Mouse (Mus musculus) midbrain, embryonic 11.5 days (tissue): Measurements from ENCODE around the gene Rack1. TPM values are rescaled to one million over a fixed set of nuclear protein-coding genes. Genes with fewer than 3 reads are reported as not detected.
"Not testable (repeated sequence)": the region's sequence is repeated elsewhere in the genome, so short reads cannot be mapped to it uniquely, and the experiment has no call there.

Experiments
- ATAC-seq: fragments of 200-750 bp; cut with Nextera tagmentation; 2 replicates; pipeline ENCODE4 v1.8.0; 2017; ENCODE audit warnings: moderate TSS enrichment, moderate library complexity; ENCODE audit not compliant: low FRiP score
- DNase-seq: peaks from one replicate; pipeline ENCODE4 v3.0.0; 2015; ENCODE audit warnings: low spot score; ENCODE audit errors: missing footprints
- H3K27ac ChIP-seq: fragments of 300-500 bp; sonication (generic); 2 replicates; pipeline ENCODE4 v1.5.1; 2014; ENCODE audit warnings: low read depth, low read length
- H3K27me3 ChIP-seq: fragments of 300-500 bp; sonication (generic); 2 replicates; pipeline ENCODE4 v1.6.1; 2014; ENCODE audit warnings: mild to moderate bottlenecking, low read length, moderate library complexity, mixed read lengths; ENCODE audit not compliant: control insufficient read depth, insufficient read depth
- H3K36me3 ChIP-seq: fragments of 300-500 bp; sonication (generic); 2 replicates; pipeline ENCODE4 v1.6.1; 2014; ENCODE audit warnings: mild to moderate bottlenecking, low read length, moderate library complexity, mixed read lengths; ENCODE audit not compliant: control insufficient read depth, insufficient read depth
- H3K4me1 ChIP-seq: fragments of 300-500 bp; sonication (generic); 2 replicates; pipeline ENCODE4 v1.6.1; 2014; ENCODE audit warnings: low read length; ENCODE audit not compliant: control insufficient read depth, insufficient read depth
- H3K4me2 ChIP-seq: fragments of 300-500 bp; sonication (generic); 2 replicates; pipeline ENCODE4 v1.6.1; 2014; ENCODE audit warnings: mild to moderate bottlenecking, moderate library complexity
- H3K4me3 ChIP-seq: fragments of 300-500 bp; sonication (generic); 2 replicates; pipeline ENCODE4 v1.5.1; 2014; ENCODE audit warnings: low read depth, low read length
- H3K9ac ChIP-seq: fragments of 300-500 bp; sonication (generic); 2 replicates; pipeline ENCODE4 v1.6.1; 2014; ENCODE audit warnings: low read length
- H3K9me3 ChIP-seq: fragments of 300-500 bp; sonication (generic); 2 replicates; pipeline ENCODE4 v1.6.1; 2016; ENCODE audit warnings: low read length; ENCODE audit not compliant: control insufficient read depth
- WGBS: fragments of 180-500 bp; shearing (Covaris S2); extraction: QIAGEN DNeasy Blood & Tissue Kit; methylation state at CpG from one replicate; pipeline ENCODE4 v1.1.7; 2014; 5-methylcytosine and 5-hydroxymethylcytosine counted together
- polyA plus RNA-seq: library from polyadenylated mRNA; unstranded; fragments of >200 nt; fragmentation: Nextera tagmentation; extraction: Ambion mirVana; gene quantifications from 2 replicates; pipeline ENCODE4 v1.2.1, GENCODE M21; 2014

Rack1 gene
- polyA plus RNA-seq, 1 experiment from 2014 or later = 633 TPM

DNA sequence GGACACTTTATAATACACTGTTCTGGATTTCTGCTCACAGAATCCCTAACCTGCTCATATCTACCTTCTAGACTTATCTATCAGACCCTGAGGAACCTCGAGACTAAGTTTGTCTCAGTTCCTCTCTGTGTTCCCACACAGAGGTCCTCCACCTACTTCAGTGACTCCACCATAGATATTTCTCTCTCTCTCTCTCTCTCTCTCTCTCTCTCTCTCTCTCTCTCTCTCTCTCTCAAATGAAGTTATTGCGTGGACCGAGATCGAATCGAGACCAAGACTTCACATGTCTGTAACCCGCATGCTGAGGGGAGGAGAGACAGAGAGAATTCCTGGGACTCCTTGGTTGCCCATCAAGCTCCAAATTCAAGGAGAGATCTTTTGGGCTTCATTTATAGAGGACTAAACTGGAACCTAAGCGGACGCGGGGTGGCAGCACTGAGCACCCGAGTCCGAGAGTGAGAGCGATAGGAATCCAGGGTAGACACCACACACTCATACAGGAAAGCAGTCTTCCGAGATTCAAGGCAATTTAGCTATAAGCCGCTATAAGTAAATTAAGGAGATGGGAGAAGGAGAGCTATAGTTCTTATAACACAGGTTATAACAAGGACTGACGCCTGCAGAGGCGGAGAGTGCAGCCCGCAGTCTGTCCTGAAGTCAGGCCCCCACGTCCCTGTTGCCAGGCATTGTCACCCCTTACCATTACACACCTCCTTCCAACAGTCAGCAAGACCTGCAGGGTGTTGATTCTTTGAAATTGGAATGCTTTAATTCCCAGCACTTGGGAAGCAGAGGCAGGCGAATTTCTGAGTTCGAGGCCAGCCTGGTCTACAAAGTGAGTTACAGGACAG lies 9.9 kb upstream of the Rack1 start:
- Histone ChIP-seq H3K9me3 (no peaks in the 10 kb centered on the region), H3K9ac (peak overlapping the region; percentile 30; the same call in 1 of the 2 replicates), H3K4me1 (no peaks in the 10 kb centered on the region), H3K4me2 (peak overlapping the region; percentile 38), H3K27me3 (no peaks in the 10 kb centered on the region), H3K27ac (no peak overlapping the region), H3K36me3 (no peaks in the 10 kb centered on the region), H3K4me3 (0 out of 2 replicates have a peak overlapping the region, but pooled peaks have one; percentile 5)
- peak; percentile 99 for DNase-seq
- WGBS = 17% methylated on average over 20 of the region's 20 CpGs
- ATAC-seq = peak; percentile 64

DNA sequence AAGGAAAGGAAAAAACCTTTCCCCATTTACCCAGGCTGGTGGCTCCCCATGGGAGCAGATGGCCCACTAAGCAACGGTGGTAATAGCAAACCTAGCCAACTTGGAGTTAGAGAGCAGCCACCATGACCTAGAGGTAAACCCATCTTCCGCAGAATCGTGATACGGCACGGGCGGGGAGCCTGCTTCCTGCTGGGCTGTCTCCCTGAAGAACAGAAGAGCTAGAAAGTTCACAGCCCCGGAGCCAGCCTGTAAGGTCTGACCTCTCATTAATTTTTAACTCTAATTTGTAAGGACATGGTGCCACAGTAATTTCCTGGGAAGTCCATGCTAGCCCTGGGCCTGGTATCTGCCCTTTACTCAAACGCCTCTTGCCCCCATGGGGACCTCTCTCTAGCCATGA lies 9.2 kb upstream of the Rack1 start:
- 63% methylated on average over 8 of the region's 8 CpGs for WGBS
- Histone ChIP-seq H3K9me3 (no peaks in the 10 kb centered on the region), H3K27ac (no peak overlapping the region), H3K9ac (no peak overlapping the region), H3K4me2 (no peak overlapping the region), H3K4me1 (no peaks in the 10 kb centered on the region), H3K36me3 (no peaks in the 10 kb centered on the region), H3K27me3 (no peaks in the 10 kb centered on the region), H3K4me3 (no peak overlapping the region)
- DNase-seq (no peak), ATAC-seq (no peak)

DNA sequence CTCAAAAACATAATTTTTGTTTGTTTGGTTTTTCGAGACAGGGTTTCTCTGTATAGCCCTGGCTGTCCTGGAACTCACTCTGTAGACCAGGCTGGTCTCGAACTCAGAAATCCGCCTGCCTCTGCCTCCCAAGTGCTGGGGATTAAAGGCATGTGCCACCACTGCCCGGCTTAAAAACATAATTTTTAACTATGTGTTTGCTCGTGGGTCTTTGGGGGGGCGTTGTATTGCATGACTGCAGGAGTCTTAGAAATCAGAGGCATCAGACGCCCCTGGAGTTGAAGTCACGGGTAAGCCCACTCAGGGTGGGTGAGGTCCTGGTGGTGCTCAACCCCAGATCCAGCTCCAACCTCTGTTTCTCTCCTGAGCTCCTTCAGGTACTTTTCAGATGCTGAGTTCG lies 8.2 kb upstream of the Rack1 start:
- not testable (repeated sequence) for H3K27ac ChIP-seq, H3K4me3 ChIP-seq, H3K9me3 ChIP-seq, DNase-seq, H3K9ac ChIP-seq, ATAC-seq, H3K4me1 ChIP-seq, H3K27me3 ChIP-seq, H3K4me2 ChIP-seq, H3K36me3 ChIP-seq
- WGBS = 85% methylated on average over 9 of the region's 9 CpGs

DNA sequence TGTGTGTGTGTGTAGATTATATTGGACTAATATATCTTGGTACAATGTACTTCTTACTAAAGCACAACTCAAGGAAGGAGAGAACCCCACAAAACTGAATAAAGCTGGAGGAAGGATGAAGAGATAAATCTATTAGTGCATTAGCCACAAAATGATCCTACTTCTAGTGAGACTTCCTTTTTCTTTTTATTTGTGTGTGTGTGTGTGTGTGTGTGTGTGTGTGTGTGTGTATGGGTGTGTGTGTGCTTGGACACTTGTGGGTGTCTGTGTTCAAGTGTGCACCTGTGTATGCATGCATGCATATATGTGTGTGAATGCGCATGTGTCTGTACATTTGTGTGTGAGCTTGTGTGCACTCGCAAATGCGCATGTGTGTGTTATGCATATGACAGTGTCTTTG lies 6.9 kb upstream of the Rack1 start:
- DNase-seq = peak; percentile 19
- Histone ChIP-seq H3K36me3 (no peaks in the 10 kb centered on the region), H3K27ac (no peak overlapping the region), H3K27me3 (no peaks in the 10 kb centered on the region), H3K9me3 (no peaks in the 10 kb centered on the region), H3K4me2 (no peak overlapping the region), H3K9ac (no peak overlapping the region), H3K4me1 (no peaks in the 10 kb centered on the region), H3K4me3 (no peak overlapping the region)
- 97% methylated on average over 3 of the region's 3 CpGs for WGBS
- no peak for ATAC-seq

DNA sequence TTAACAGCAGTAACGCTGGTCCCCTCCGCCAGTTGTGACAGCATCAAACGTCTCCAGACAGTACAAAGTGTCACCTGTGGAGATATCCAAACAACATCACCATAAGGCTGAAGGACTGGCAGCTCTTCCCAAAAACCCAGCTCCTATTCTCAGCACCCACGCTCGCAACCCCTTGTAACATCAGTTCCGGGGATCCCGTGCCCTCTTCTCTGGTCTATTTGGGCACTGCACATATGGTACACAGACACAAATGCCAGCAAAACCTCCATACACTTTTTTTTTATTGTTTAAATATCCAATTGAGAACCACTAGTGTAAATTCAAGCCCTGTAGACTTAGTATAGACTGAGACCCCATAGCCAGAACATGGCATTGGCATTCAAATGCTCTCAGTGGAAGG lies 4.9 kb upstream of the Rack1 start:
- Histone ChIP-seq H3K4me3 (no peak overlapping the region), H3K27ac (no peak overlapping the region), H3K9me3 (no peaks in the 10 kb centered on the region), H3K9ac (no peak overlapping the region), H3K4me1 (peaks cover 4% of the 10 kb centered on the region; the same call in 1 of the 2 replicates), H3K4me2 (no peak overlapping the region), H3K27me3 (no peaks in the 10 kb centered on the region), H3K36me3 (no peaks in the 10 kb centered on the region)
- no peak for DNase-seq
- ATAC-seq = no peak
- 88% methylated on average over 7 of the region's 7 CpGs for WGBS

DNA sequence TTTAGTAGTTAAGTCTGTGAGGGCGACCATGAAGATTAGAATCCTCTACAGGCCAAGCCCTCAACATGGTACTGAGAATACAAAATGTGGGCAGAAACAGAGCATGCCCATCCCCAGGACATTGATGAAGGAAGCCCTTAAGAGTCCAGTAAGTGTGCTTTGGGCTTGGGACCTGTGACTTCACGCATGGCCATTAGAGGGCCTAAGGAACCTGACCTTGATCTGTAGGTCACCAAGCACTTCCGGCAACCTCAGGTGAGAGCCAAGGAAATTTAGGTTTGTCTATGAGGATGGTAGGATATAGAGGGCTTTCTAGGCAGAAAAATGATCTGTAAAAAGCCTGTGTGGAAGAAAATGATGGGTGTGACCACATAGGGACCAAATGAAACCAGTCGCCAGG lies 3.8 kb upstream of the Rack1 start:
- H3K9ac ChIP-seq = no peak overlapping the region
- DNase-seq = no peak
- H3K27me3 ChIP-seq = no peaks in the 10 kb centered on the region
- no peaks in the 10 kb centered on the region for H3K9me3 ChIP-seq
- H3K4me3 ChIP-seq = no peak overlapping the region
- no peak for ATAC-seq
- H3K4me2 ChIP-seq = no peak overlapping the region
- WGBS = 85% methylated on average over 4 of the region's 4 CpGs
- H3K4me1 ChIP-seq = peaks cover 7% of the 10 kb centered on the region
- no peak overlapping the region for H3K27ac ChIP-seq
- peaks cover 2% of the 10 kb centered on the region for H3K36me3 ChIP-seq

DNA sequence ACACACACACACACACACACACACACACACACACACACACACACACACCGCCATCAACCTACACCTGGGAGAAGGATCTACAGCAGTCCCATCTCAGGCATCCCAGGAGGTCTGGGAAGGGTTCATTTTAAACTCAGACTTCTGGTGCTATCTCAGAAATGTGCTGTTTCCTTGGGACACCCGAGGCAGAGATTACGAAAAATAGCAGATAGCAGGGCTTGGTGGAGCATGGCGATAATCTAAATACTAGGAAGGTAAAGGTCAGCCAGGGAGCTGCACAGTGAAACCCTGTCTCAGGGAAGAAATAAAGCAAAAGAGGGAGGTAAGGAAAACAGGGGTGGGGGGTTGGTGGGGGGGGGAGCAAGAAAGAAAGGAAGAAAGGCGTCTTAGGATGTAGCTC lies 2.8 kb upstream of the Rack1 start:
- Histone ChIP-seq H3K27ac (no peak overlapping the region), H3K4me1 (peaks cover 16% of the 10 kb centered on the region), H3K36me3 (peaks cover 9% of the 10 kb centered on the region), H3K9ac (no peak overlapping the region), H3K9me3 (no peaks in the 10 kb centered on the region), H3K4me2 (no peak overlapping the region), H3K27me3 (no peaks in the 10 kb centered on the region), H3K4me3 (no peak overlapping the region)
- ATAC-seq (no peak), DNase-seq (no peak)
- WGBS = 94% methylated on average over 5 of the region's 5 CpGs

DNA sequence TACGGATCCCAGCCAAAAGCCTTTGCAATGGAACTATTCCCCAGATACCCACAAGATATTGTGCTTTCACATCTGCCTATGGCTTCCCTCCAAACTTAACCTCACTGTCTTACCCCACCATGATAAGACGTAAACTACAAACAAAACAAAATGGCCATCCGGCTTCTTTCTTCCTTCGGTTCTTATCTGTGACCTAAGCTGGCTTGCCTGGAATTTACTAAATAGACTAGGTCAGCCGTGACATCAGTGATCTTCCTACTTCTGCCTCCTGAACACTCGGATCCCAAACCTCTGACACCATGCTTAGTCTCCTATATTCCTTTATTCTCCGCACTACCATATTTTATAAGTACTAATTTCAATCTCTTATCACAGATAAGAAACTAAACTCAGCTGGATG lies 1.8 kb upstream of the Rack1 start:
- Histone ChIP-seq H3K9me3 (no peaks in the 10 kb centered on the region), H3K36me3 (peaks cover 19% of the 10 kb centered on the region), H3K4me1 (peaks cover 17% of the 10 kb centered on the region), H3K27me3 (no peaks in the 10 kb centered on the region), H3K4me3 (no peak overlapping the region), H3K9ac (no peak overlapping the region), H3K4me2 (peak overlapping the region; percentile 96; the same call in 1 of the 2 replicates), H3K27ac (no peak overlapping the region)
- ATAC-seq = no peak
- 64% methylated on average over 7 of the region's 7 CpGs for WGBS
- DNase-seq = no peak

DNA sequence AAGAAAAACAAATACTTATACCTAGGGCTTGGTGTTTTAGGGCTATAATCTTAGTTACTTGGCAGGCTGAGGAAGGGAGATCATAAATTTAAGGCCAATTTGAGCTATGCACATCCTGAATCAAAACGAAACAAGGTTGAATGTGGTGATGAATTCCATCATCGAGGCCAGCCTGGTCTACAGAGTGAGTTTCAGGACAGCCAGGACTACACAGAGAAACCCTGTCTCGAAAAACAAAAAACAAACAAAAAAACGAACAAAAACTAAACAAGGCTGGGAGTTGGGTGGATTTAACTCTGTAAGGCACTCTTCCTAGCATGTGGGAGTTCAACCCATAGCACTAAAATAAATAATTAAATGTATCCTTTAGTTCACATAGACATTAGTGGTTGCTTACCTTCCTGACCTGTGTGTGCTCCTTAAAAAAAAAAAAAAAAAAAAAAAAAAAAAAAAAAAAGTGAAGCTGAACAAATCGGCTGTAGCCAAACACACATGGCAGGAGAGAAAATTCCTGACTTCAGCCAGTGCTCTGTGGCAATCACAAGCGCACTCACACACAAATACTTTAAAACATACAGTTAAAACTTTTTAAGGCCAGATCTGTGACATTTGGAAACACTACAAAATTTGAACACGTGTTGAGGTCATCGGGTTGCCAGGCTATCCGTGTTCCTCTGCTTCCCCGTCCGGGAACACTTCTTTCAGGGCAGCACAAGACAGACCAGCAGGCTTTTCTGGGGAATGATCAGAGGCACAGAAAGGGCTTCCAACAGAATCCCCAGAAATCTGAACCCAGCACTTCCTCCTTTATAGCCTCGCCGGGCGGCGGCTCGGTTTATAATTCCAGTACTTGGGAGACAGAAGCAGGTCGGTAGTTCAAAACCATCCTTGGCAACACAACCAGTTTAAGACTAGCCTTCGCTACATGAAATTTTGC lies 880 bp upstream of the Rack1 start:
- Histone ChIP-seq H3K27ac (peak overlapping the region; percentile 73), H3K36me3 (peaks cover 27% of the 10 kb centered on the region), H3K27me3 (no peaks in the 10 kb centered on the region), H3K9me3 (no peaks in the 10 kb centered on the region), H3K4me1 (peaks cover 17% of the 10 kb centered on the region), H3K9ac (peak overlapping the region; percentile 95), H3K4me3 (peak overlapping the region; percentile 95), H3K4me2 (peak overlapping the region; percentile 96)
- DNase-seq (no peak), ATAC-seq (peak; percentile 33)
- WGBS = 9% methylated on average over 18 of the region's 18 CpGs
